Mouse (Mus musculus): ENCODE data around the gene Tlr8. TPM values are rescaled to one million over a fixed set of nuclear protein-coding genes. Genes with fewer than 3 reads are reported as not detected.

Gene Tlr8
- polyA plus RNA-seq, 1 experiment from 2014 or later, result not detected

DNA sequence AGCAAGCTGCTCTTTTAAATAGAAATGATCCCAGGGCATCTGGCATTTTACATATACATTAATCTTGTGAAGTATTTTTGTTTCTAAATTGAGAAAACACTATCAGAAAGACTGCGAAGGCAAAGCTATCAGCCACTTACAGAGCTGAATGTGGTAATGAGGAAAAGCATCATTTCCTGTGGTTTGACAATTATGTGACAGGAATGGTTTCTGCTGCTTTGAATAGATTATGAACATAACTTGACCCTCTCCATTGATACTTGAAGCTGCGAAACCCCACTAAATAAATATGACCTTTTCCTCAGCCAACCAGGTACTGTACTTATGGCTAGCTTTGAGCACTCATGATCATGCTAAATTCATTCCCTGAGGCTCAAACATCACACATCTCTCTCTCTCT is 62.8 kb downstream of the Tlr8 start:
- H3K4me2 ChIP-seq, result no peak overlapping the region
- ATAC-seq (ENCODE audit: low FRiP score), result no peak
- no peaks in the 10 kb centered on the region for H3K9me3 ChIP-seq (replicated peaks)
- H3K27ac ChIP-seq (replicated peaks), result no peak overlapping the region
- 80% methylated on average over 2 of the region's 2 CpGs for WGBS
- peaks cover 6% of the 10 kb centered on the region; the same call in 1 of the 2 replicates for H3K27me3 ChIP-seq (replicated peaks)
- no peak overlapping the region for H3K9ac ChIP-seq (replicated peaks)
- no peak overlapping the region for H3K4me3 ChIP-seq (replicated peaks)
- no peaks in the 10 kb centered on the region for H3K36me3 ChIP-seq
- peaks cover 2% of the 10 kb centered on the region; the same call in 1 of the 2 replicates for H3K4me1 ChIP-seq

DNA sequence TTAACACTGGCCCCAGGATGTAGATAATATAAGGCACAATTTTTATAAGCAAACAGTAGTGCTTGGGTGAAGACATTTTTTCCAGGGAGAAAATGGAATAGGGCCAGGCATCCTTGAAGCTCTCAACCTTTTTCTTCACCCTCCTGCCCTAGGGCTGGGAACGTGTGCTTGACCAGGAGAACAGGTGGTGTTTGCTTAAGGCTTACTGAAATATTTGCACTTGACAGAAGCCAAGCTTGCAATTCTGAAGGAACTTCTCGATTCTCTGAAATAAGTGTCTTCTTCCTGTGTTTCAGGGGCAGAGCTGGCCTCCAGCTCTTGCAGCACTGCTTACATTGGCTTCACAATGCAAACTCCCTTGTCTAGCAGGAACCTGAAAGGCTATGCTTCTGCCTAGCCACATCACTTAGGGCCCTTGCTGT is 68.9 kb downstream of the Tlr8 start:
- Histone ChIP-seq H3K27ac (replicated peaks) (no peak overlapping the region), H3K4me3 (replicated peaks) (no peak overlapping the region), H3K9me3 (replicated peaks) (no peaks in the 10 kb centered on the region), H3K36me3 (no peaks in the 10 kb centered on the region), H3K4me1 (no peaks in the 10 kb centered on the region), H3K4me2 (no peak overlapping the region), H3K27me3 (replicated peaks) (peaks cover 8% of the 10 kb centered on the region), H3K9ac (replicated peaks) (no peak overlapping the region)
- WGBS, result 92% methylated on average over 2 of the region's 2 CpGs
- no peak for ATAC-seq (ENCODE audit: low FRiP score)

Other genes starting within 250 kb of the Tlr8 start
- 4,491 and 5,117 TPM in 2 replicates for gene Tmsb4x, start 55.0 kb downstream of the Tlr8 start, polyA plus RNA-seq (2015; fragmentation: Nextera tagmentation; extraction: Ambion mirVana)
- 0.52 and 1.5 TPM in 2 replicates for gene Tlr7, start 66.2 kb upstream of the Tlr8 start, polyA plus RNA-seq (2015; fragmentation: Nextera tagmentation; extraction: Ambion mirVana)
- gene Prps2, start 118.4 kb upstream of the Tlr8 start, polyA plus RNA-seq (2015; fragmentation: Nextera tagmentation; extraction: Ambion mirVana), result 7.8 and 21.2 TPM in 2 replicates

Data from neural tube, embryonic 15.5 days (tissue).